Mouse (Mus musculus) skeletal muscle tissue, adult 2 months (tissue): Measurements from ENCODE around the gene Gba.
A peak's percentile ranks its signal among the peaks of the same experiment; 100 is the strongest.

Experiments used
- DNase-seq: peaks from one replicate; pipeline ENCODE4 v3.0.0-alpha.2; 2012; ENCODE audit warnings: low read depth, low spot score

Gba gene

DNA sequence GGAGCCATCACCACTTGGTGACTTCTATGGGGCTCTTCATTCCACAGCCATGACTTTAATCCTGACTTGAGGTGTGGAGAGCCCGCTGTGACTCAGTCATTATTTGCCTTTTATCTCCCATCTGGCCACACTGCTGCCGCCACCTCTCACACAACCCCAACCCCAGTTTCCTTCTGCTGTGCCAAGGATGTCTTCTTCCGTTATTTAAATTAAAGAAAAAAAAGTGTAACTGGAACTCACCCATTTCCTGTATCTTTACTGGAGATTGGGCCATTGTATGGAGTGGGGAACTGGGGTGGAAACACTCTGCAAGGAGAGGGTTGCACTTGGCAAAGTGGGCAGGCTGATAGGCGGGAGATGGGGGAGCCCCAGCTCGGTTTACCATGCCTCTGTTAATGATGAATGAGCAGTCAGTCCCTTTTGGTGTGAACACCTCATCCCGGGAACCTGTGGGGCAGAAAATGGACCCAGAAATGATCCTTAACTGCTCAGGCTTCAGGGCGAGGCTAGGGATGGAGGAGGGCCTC is 20.1 kb upstream of the Gba start:
- DNase-seq = no peak

DNA sequence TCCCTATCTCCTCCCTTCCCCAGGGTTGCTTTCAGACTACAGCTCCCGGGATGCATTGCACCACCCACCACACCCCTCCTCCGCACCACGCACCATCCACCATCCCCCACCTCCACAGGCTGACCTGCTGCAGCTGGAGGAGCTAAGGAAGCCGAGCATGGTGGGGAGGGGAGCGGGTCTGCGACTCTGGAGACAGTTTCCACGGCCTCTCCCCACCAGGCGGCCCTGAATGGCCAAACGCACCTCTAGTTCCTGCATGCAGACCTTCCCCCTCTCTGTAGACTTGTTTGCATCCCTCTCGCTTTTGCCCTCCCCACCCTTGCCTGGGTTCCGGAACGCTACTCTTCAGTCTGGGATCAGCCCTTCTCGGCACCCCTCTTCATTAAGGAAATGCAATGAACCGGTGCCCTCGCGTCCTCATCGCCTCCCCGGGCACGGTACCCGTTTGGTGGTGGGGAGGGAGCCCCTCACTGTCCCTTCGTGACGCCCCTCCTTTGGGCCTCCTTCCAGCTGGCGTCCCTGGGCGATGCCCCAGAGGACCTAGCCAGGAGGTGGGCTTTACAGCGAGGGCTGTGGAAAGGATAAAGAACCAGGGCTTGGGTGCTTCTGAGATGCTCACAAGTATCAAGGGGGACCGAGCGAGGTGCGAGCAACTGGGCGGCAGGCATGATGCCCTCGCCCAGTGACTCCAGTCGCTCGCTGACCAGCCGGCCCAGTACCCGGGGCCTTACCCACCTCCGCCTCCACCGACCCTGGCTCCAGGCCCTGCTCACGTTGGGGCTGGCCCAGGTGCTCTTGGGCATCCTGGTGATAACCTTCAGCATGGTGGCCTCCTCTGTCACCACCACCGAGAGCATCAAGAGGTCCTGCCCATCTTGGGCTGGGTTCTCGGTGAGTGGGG is 19.4 kb upstream of the Gba start, which contains the start of gene Fam189b:
Fam189b (plus strand) TSS at position 86 of the 901 bp plus-strand sequence.
- peak; percentile 71 for DNase-seq

DNA sequence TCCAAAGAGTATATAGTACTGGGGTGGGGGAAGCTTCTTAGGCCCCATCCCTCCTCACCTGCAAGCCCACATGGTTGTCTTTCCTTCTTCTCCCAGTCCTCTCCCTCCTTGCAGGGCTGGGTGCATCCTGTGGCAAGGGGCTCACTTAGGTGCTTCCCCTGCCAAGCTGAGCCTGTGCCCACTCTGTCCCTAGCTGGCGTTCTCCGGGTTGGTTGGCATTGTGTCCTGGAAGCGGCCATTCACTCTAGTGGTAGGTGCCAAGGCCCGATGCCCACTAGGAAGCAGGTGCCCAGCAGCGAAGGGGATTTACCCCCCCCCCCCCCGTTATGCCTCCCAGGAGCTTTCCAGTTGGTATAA is 18.8 kb upstream of the Gba start:
- DNase-seq = no peak

DNA sequence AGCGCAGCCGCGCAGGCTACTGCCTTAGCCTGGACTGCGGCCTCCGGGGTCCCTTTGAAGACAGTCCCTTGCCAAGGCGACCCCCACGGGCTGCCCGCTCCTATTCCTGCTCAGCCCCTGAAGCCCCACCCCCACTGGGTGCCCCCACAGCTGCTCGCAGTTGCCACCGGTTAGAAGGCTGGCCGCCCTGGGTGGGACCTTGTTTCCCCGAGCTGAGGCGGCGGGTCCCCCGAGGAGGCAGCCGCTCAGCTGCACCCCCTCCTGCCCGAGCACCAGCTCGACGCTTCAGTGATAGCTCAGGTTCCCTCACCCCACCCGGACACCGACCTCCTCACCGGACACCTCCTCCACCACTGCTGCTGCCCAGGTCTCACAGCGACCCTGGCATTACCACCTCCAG is 15.5 kb upstream of the Gba start:
- DNase-seq = no peak

DNA sequence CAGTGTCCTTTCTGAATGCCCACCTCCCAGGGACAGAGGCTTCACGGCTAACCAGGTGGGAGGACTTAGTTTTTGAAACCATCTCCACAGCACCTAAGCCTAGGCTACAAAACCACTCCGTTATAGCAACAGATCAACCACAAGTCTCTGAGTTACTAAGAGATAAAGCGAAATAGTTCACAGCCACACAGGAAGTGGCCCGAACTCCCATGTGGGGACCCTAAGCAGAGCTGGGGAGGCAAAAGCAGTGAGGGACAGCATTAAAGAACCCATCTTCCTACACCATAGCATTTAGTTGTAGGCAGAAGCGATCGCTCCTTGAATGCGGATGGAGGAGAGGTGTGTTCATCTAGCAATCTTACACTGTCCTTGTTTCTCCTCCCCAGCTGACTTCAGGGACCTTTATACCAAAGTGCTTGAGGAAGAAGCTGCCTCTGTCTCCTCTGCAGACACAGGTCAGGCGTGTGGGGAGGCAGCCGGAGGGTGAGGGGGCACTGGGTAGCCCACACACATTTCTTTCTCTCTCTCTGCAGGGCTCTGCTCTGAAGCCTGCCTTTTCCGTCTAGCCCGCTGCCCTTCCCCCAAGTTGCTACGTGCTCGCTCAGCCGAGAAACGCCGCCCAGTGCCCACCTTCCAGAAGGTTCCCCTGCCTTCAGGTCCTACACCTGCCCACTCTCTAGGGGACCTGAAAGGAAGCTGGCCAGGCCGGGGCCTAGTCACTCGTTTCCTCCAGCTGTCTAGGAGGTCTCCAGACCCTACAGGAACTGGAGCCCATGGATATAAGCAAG is 14.8 kb upstream of the Gba start:
- DNase-seq = no peak

DNA sequence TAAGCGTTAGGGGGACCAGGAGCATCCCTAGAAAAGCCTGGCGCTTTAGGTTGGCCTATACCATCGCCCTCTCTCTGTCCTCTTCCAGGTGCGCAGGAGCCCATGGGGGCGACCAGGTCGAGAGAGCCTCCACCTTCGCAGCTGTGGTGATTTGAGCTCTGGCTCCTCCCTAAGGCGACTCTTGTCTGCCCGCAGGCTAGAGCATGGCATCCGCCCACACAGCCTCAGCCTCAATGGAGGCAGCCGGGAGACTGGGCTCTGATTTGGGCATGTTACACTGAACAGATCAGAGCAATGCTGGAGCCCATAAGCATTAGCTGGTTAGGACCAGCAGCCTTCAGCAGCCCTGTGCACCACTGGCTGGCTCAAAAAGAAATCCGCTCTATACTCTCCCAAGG is 14.3 kb upstream of the Gba start:
- no peak for DNase-seq

DNA sequence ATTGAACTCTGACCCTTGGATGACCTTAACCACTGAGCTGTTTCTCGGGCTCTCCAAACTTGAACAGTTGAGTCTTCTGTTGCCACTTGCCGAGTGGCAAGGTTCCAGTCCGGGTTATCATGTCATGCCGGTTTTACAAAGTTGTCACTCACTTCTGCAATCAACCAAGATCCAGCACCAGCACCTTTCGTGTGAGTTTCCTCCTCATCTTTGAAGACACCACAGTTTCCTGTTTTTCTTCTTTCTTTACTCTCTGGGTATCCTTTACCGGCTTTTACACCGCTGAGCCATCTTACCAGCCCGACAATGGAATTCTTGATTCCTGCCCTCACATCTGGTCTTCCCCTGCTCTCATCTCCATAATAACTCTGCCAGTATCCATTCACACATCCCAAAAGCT is 12.3 kb upstream of the Gba start:
- DNase-seq = no peak

DNA sequence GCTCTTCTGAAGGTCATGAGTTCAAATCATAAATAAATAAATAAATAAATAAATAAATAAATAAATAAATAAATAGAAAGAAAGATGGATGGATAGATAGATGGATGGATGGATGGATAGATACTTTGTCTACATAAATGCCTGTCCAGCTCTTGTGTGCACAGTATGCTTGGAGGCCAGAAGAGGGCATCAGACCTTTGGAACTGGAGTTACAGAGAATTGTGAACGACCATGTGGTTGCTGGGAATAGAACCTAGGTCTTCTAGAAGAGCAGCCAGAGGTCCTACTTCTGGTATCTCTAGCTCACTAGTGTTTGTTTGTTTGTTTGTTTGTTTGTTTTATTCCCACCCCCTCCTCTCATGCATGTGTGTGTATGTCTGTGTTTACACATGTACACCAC is 9.4 kb upstream of the Gba start:
- DNase-seq = no peak

DNA sequence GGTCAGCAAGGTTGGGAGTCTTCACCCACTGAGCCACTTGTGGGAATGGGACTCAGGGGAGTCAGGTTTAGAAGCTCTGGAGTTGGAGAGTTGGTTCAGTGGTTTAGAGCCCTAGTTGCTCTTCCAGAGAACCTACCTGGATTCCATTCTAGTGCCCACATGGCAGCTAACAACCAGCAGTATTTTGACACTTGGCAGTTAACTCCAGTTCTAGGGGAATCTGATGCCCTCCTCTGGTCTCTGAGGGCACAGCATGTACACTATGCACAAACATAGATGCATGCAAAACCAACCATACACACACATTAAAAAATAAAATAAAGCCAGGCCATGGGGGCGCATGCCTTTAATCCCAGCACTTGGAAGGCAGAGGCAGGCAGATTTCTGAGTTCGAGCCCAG is 8.9 kb upstream of the Gba start:
- no peak for DNase-seq

DNA sequence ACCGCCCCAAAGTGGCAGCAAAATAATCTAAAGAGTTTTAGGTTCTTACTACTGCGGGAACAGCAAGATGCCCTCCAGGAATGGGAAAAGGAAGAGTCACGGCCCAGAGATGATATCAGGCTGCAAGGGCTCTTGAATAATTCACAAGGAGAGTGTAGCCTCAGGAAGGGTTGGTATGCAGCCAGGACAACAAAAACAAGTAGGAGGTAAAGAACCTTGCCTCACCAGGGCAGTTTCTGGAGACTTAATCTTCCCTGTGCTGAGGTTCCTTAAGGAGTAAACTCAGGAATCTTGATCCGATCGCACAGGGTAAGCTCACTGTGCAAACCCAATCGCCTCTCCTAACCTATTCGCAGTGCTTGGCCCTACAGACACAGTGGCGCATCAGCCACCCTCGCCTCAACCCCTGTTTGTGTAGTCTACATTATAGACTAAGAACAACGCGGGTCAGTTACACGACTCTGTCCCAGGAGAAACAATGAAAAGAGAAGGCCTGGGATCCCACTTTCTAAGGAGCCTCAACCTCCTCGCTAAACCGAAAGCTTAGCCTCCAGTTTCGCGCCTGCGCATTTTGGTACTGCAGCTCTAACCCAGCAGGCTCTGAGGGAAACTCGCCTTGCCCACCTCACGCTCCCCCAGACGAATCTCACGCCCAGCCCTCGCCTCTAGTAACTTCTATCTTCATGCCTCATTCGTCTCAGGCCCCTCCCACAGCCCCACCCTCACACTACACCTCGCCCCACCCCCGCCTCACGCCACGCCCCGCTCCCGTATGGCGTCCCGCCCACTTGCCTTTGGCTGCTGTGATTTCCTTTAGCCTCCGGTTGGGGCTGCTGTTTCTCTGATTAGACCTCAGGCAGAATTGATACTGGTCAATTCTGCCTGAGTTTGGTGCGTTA is 6.5 kb upstream of the Gba start:
- peak; percentile 92 for DNase-seq

DNA sequence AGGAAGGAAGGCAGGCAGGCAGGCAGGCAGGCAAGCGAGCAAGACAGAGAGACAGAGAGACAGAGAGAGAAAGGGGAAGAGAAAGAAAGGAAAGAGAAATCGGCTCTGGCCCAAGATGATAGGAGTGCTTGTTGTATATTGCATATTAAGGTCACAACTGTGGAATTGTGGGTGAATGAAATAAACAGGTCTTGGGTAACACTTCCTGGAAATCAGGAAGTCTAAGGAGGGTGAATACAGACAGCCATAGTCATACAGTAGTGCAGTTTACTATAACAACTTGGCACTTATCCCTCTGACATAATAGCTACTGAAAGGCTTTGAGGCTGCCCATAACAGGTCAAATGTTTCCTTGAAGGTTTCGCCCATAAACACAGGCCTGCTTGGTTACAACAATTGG is 2.9 kb upstream of the Gba start:
- no peak for DNase-seq

DNA sequence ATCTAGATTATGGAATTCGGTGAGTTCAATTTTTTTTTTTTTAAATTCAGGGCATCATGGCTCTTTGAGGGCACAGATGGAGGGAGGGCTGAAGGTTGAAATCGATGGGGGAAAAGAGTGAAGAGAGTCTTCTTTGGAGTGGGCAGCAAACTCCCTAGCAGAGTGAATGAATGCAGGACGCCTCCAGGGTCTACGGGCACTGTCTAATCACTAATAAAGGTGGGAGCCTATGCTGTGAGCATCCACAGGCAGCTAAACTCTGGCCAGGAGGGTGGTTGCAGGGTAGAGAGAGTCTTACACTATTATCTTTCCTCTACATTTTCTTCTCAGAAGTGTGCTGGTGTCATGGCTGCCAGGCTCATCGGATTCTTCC is 400 bp downstream of the Gba start:
- no peak for DNase-seq

DNA sequence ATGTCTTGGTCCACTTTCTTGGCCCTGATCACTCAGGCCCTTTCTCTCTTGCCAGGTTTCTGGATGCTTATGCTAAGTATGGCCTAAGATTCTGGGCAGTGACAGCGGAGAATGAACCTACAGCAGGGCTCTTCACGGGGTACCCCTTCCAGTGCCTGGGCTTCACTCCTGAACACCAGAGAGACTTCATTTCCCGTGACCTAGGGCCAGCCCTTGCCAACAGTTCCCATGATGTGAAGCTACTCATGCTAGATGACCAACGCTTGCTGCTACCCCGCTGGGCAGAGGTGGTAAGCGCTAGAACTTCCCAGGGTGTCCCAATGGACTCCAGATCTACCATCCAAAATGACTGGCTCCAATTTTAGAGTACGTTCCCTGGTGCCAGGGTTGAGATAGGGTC is 3.4 kb downstream of the Gba start:
- no peak for DNase-seq

DNA sequence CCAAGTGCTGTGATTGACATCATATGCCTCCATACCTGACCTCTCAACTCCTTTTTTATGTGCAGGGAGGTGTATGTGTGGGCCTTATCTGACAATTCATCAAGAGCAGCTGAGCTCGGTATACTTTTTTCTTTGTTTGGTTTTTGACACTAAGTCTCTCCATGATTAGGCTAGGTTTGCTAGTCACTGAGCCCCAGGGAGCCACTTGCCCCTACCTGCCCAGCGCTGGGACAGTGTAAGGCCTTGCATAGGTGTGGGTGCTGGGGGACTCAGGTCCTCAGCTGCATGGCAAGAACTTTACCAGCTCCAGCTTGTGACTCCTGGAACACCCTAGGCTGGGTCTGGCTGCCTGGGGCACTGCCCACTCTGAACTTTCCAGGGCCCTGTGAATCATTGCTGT is 4.0 kb downstream of the Gba start:
- no peak for DNase-seq

DNA sequence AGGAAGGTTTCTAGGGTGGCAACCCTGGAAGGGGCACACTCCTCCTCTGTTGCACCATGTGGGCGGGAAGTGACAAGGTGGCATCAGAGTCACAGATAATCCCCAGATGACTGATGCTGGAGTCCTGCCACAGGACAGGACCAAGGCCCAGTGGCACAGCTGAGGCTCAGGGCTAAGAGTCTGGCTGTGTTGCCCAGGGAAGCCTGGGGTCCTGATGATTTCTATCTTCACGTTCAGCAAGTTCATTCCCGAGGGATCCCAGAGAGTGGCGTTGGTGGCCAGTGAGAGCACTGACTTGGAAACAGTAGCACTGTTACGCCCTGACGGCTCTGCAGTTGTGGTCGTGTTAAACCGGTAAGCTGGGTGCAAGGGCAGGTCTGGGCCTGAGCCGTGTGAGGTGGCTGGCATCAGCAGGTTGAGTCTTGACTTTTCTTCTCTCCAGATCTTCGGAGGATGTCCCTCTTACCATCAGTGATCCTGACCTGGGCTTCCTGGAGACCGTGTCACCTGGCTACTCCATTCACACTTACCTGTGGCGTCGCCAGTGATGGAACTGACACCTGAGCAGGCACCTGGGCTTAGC is 5.4 kb downstream of the Gba start:
- no peak for DNase-seq

DNA sequence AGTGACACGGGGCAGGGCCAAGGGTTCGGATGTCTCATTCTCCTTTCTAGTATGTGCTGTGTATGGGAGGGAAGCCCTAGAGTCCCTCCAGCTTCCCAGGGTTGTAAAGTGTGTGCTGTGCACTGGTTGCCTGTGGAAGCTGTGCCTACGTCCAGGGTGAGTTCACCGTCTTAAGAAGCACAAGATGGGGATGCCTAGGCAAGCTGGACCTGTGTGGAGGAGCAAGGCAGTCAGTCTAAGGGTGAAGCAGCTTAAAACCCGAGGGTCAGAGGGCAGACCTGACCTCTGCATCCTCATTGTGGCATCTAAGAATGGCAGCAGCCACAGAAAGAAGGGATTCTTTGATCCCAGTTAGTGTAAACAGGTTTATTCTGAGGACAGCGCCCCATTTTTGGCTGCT is 6.0 kb downstream of the Gba start:
- no peak for DNase-seq

DNA sequence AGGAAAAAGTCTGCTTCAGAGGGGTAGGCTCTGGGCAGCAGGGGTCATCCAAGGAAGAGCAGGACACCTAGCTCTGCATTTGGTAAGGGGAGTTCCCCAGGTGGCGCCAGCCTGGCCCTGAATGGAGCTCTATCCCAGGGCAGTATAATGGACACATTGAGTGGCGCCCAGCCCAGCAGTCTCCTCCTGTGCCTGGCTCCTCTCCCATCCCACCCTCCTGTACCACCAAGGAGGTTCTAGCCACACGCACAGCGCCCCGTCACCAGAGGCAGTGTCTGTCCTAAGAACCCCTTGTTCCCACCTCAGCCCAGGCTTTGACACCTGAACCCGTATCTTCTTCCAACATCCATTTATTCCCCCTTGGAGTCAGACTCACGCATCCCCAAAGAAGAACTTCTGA is 7.0 kb downstream of the Gba start:
- no peak for DNase-seq

DNA sequence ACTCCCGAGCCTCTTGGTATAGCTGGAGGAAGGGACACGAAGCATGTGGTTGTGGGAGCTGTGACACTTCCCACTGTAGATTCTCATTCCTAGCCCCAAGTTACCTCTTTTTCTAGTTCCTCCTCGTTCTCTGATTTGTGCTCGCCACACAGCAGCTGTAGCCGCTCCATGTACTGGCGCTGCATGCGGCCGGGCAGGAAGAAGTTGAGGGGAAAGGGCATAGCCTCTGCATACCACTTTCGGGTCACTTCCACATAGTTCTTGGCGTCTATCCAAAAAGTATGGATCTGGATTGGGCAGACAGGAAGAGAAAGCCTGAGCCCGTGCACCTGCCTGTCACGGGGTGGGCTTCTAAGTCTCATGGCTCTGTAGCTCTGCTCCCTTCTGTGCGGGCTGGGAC is 7.4 kb downstream of the Gba start:
- no peak for DNase-seq

DNA sequence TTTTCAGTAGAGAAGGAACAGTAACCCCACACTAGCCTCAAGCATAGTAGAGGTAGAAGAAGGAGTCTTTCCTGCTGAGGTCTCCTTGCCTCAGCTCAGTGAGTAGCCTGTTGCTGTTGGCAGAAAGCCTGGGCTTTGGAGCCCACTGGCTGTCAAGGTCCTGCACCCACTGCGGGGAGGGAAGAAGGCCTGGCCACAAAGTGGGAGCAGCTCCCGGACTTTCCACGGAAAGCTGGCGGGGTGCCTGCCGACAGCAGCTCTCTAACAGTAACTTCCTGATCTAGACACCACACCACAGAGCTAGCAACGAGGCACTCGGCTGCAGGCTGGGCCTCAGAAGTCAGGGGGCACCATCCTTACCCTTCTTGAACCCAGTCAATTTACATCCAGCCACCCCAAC is 8.0 kb downstream of the Gba start:
- DNase-seq = no peak

DNA sequence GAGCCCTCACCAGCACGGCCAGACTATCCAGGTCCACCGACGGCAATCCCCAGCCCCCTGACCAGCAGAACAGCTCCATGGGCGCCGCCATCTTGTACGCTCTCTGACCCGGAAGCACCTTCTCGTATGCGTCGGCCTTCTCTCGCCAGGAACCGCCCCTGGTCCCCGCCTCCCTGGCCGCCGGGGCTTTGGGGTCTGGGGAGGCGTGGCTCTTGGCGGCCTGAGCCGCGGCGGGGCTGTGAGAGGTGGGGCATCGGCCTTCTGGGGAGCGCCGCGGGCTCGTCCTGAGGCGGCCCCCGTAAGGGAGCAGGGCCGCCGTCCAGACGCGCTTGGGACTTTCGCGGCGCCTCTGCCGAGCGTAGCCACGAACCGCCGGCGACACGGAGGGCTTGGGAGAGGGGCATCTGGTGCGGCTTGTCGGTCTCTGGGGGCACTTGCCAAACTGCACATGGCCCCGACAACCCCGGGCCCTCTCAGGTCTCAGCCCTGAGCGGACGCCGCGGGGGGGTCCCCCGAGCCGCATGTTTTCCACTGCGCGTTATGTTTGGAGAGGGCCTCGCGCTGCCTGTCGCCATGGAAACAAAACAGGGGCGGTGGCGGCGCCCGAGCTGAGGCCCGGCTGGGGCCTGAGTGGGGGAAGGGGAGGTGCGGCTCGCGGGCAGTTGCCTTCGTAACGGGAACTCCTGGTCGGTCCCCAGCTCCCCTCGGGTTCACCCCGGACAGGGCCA is 11.2 kb downstream of the Gba start:
- peak; percentile 87 for DNase-seq
